Mouse (Mus musculus) urinary bladder, postnatal 14 days (tissue): ENCODE measurements at regions not wholly inside any gene's neighbourhood (a gene's known extent, or its start where the extent isn't known, plus 50 kb on each side); places are given as distances from the start of the nearest gene placed in this dataset.

Experiments used
- DNase-seq: peaks from one replicate; pipeline ENCODE4 v3.0.0; 2021; ENCODE audit warnings: low spot score

- DNase-seq, result peak; percentile 3
Observed at GRCm38 (mm10) chrX:23556271-23556670, 136.6 kb upstream of the Wdr44 start.

DNA sequence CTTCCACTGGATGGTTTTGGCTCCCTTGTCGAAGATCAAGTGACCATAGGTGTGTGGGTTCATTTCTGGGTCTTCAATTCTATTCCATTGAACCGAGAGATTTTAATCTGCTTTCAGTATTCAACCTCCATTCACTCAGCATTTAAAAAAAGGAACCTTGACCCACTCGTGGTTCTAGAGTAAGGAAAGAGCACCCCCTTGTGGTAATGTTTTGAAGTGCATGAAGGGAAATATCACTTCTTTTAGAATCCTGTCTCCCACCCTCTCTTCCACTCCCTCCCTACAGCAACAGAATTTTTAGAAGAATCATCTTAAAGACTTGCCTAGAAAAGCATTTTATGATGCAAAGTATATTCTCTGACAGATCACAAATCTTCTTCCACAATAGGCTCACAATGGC lies 127.3 kb upstream of the Wdr44 start:
- no peak for DNase-seq
